Mouse (Mus musculus): Measurements from ENCODE around the gene Ugt1a10.

Ugt1a10 gene

DNA sequence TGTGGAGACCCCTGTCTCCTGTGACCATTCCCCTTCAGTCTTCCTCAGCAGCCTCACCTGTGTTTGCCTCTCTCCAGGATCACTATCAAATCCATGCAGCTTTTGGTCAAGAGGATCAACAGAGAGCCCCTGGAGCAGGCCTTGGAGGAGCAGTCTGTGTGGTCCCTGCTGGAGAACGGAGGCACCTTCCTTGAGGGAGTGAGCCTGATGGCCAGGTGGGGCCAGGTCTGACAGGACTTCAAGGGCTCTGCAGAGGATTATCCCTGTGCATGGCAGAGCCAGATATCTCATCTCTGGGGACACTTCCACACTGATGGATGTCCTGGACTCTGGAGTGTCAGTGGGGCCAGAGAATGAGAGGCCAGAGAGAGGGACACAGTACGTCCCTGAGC lies 200.3 kb downstream of the Ugt1a10 start:
- no peak for DNase-seq

DNA sequence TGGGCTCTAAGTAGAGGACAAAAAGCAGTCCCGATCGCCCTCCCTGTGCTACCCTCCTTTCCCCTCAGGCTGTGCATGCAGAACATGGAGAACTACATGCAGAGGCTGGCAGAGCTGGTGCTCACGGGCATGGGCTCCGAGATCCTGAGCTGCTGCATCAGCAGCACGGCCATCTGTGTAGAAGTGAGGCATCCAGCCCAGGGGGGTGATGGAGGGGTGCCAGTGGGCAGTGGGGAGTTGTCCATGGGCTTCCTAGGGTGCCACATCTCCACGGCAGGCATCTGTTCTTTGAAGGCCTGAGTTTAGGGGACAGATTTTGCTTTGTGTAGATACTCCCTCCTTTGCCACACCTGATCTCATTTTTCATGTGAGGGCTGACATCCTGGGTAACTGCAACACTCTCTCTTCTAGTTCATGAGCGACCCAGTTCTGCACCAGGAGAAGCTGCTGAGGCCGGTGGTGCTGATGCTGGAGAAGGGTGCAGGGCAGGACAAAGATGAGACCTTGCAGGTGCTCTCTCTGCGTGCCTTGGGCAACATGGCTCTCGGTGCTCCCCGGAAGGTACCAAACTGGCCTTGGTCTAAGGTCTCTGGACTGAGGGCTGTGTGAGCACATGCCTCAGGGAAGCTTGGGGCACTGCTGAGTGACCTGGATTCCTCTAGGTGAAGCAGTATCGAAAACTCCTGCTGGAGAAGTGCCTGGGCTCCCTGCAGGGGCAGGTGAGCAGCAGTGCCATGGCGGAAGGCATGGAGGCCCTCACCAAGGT lies 201.0 kb downstream of the Ugt1a10 start:
- DNase-seq: no peak

DNA sequence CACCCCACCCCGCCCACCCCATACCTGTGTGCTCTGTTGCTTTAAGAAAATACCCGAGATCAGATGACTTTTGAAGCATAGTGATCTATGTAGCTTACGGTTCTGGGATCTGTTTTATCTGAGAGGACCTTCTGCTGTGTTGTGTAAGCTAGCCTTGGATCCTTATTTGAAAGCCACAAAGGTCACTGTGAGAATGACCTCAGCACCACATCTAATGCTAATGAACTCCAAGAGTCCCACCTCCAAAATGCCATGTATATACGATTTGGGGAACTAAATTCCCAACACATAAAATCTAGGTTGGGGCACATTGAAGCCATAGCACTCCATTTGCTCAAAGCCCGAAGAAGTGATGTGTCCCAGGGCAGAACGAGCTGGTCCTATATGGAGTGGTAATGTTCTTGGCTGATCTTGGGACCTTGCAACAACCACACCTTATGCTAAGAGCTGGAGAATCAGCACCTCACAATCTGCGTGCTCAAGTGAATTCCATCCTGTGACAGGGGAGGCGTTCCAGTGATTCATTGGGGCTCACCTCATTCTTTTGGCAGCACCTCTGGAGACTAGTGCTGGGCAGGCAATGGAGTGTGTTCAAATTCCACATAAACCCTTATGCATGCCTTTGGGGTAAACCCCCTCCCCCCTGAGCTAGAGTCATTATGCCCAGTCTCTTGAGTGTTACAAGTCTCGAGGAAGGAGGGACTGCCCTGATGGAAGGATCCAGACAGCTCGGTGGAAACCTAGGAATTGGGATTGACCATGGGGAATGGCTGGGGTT lies 201.9 kb downstream of the Ugt1a10 start:
- DNase-seq: no peak

DNA sequence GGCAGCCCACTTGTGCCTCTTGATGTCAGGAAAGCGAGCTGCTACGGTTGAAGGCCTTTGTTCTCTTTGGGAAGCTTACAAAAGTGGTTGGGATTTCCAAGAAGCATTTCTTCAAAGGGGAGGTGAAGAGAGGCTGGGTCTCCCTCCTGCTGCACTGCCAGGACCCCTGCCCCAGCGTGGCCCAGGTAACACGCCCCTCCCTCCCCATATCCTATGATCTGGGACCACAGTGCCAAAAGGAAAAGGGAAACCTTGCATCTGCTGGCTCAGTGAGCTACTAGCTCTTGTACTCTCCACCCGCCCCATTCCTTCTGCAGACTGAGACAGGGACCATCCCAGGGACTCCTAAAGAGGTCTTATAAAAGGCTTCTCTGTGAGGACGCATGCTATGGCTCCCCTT lies 202.5 kb downstream of the Ugt1a10 start:
- DNase-seq: no peak

DNA sequence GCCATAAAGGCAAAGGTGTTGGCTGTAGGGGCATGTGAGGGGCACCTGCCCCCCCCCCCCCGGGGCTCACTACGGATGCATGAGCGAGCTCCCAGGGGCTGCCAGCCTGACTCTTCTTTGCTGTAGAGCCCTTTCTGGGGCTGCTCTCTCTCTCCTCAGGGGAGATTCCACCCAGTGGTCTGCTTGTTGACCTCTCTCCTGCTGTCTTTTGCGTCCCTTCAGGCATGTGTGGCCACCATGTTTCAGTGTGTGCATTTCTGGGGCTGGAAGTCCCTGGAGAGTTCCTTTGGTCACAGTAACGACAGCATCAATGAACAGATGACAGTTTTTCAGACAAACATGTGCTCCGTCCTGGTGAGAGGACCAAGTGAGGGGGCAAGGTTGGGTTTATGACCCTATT lies 203.2 kb downstream of the Ugt1a10 start:
- peak in 1 of 2 experiments; percentile 36 for DNase-seq

DNA sequence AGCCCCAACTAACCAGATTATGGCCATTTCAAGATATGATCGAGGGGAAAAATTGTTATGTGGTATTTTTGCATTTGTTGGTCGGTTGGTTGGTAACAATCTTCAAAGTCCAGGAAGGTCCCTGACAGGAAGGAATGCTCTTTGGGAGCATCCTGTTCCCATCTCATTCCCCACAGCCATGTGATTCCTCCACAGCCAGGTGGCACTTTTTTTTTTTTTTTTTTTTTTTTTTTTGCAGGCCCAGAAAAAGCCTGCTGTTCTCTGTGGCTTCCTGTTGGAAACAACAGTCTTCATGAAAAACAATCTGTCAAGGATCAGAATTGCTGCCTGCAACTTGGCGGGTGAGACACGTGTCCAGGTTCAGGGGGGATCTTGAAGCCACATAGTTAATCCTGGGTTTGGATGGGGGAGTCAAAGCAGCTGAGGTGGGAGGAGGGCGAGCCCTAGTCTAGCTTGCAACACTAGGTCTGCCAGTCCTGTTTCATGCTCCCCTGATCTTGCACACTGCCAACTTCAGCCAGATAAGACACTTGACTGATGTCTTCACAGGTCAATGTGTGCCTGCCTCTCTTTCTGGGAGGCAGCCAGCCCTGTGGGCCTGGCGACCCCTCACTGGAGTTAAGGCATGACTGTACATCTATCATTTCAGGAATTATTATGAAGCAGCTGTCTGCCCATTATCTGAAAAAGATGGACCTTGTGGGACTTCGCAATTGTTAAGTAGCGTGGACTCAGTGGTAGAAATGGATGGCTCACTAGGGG lies 203.9 kb downstream of the Ugt1a10 start:
- peak in 1 of 2 experiments; percentile 67 for DNase-seq

DNA sequence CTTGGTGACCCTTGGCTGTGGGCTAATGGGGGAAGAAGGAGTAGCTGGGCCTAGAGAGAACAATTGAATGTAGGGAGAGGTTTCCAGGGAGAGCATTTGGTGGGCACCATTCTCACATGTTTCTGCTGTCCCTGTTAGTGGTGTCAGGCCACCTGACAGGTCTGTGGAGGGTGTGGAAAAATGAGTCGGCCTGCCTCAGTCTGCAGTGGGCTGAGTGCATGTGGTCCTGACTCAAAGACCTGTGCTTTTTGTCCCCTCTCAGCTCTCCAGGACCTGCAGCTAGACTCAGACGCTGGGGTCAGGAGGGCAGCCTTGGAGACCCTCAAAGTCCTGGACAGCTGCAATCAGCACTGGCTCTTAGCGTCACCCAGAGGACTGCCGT lies 204.4 kb downstream of the Ugt1a10 start:
- DNase-seq: peak in 1 of 2 experiments; percentile 53

DNA sequence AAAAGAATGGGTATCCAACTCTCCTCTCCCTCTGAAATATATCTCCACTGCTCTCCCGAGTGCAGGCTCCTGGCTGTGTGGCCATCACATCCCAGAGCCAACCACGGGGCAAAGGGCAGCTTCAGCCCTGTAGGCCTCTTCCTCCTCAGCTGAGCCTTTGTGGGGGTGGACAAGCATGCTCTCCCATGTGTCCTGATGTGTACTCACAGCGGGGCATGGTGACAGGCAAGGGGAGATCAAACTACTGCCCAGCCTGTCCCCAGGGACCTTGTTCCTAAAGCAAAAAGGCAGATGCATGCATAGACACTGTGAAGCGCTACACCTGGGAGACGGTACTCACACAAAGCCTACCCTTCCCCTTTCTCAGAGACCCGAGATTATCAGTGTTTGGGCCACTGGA lies 204.9 kb downstream of the Ugt1a10 start:
- DNase-seq: peak in 1 of 2 experiments; percentile 72

DNA sequence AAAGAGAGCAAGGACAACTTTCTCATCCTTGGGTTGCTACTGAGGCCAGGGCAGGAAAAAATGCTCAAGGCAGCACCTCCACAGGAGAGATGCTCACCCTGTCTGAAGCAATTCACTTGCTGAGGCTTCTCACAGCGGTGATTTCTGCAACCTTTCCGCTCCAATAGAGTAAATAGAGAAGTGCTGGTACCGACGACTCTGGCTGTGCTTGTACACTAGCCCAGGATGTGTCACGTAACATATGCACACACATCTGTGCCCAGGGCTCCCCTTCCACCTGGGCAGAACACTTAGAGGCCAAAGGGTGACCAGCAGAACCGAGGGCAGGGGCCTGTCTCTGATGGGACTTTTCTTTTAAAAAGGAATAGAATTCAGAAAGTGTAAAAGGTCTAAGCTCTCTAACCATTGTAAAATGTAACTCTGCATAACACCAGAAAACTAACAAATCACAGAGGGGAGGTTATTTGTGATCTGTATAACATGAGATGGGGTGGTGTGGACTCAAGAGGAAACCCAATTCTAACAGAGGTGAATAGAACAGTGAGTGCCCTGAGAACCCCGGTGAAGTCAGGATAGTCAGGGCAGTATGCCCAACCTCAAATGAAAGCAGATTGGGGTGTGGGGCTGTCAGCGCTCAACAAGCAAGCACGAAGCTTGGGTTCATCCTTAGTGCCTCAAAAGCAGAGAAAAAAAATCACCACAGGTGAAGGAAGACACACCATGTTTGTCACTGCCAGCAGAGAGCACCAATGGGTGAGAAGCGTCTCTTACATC lies 205.6 kb downstream of the Ugt1a10 start:
- DNase-seq: peak in 1 of 2 experiments; percentile 30

DNA sequence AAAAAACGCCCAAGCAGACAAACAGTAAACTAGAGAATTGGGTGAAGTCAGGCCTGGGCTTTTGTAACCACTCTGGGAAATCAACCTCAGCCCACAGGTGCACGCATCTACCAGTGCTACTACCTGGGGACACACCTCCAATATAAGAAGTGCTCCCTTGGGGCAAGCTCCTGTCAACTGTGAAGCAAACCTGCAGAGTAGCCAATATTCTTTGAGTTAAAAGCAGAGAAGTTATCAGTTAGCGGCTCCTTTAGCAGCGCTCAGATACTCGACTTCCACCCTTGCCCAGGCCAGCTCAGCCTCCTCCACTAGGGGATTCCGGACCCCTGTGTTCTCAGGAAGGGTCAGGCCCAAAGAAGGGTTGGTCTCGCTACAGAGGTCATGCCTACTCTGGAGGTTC lies 206.5 kb downstream of the Ugt1a10 start:
- peak in 1 of 2 experiments; percentile 37 for DNase-seq

DNA sequence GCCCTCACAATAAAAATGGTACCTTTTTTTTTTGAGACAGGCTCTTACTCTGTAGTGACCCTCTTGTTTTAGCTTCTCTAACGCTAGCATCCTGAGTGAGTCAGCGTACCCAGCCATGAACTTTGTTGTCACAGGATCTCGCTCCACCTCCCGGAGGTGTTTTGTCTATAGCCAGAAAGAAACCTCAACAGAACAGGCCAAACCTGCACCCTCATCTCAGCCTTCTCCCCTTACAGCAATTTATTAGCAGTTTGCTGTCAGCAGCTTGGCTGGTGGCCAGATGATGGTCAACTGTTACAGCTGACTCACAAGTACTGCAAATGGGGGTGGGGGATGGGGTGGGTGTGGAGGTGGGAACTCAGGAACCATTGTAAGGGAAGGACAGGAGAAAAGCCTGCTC lies 207.1 kb downstream of the Ugt1a10 start:
- peak in 1 of 2 experiments; percentile 60 for DNase-seq

DNA sequence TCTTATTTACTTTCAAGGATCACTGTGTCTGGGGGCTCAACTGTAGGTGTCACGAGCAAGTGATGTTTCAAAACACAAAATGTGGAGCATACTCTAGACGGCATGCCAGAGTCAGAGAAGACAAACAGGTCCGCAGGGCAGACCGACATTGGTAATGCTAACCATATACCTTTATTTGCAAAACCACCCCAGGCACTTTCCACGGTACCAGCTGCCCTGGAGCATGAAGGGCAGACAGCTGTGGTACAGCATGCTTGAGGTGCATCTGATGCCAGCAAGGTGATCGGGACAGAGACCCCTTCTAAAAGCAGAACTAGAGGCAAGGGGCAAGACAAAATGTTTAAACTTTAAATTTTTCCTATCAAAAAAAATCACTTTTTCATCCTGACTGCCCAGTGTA lies 207.8 kb downstream of the Ugt1a10 start:
- peak in 1 of 2 experiments; percentile 32 for DNase-seq

DNA sequence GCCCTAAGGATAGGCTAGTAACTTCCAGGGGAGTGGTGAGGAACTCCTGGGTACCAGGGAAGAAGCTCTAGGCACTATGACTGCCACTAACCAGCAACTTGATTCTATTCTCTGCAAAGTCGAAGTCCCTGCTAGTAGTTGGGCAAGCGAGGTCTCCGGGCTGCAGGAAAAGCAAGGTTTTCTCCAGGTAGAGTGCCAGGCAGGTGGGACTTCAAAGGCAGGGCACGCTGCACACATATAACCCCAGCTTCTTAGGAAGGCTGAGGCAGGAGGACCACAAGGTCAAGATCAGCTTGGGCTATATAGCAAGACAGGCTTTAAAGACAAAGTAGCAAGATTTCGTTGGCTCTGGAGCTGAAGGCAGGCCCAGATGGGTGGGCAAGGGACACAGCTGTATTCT lies 208.6 kb downstream of the Ugt1a10 start:
- peak in 1 of 2 experiments; percentile 39 for DNase-seq

DNA sequence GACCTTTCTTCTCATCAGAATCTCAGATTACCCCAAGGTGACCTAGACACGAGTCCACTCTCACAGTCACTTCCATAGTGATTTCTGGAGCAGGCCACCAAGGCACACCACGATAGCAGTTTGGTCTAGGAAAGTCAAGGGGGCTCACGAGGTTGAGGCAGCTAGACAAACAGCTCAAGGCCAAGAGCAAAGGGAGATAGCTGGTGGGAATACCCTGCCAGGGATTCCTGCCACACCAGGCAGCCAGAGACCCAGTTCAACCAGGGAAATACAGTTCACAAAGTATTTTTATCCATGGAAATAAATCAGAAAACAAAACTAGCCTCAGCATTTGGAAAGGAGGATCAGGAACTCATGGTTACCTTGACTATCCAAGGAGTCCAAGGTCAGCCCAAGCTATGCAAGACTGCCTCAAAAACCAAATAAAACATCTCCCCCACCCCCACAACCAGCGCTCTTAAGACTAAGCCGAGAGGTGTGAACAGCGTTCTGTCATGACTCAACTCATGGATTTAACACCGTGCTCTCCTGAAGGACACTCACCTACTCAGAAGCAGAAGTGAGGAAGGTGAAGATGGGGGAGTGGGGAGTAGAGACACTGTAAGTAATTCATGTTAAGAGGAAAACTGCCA lies 209.2 kb downstream of the Ugt1a10 start:
- peak in 1 of 2 experiments; percentile 25 for DNase-seq

DNA sequence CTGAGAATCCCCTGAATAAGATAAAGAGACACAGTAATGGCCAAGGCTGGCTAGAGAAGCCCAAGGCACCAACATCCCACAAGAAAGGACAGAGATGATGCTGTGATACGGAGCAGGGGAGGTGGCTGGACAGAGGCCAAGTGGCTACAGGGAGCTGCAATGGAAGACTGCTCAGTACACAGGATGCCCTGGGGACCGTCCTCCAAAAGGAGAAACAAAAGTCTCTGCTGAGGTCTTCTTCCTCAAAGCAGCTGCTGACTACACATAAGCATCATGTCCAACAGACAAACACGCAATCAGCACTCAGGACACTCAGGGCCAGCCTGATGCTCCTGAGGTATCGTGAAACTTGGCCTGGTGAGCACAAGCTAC lies 209.7 kb downstream of the Ugt1a10 start:
- DNase-seq: peak in 1 of 2 experiments; percentile 49

DNA sequence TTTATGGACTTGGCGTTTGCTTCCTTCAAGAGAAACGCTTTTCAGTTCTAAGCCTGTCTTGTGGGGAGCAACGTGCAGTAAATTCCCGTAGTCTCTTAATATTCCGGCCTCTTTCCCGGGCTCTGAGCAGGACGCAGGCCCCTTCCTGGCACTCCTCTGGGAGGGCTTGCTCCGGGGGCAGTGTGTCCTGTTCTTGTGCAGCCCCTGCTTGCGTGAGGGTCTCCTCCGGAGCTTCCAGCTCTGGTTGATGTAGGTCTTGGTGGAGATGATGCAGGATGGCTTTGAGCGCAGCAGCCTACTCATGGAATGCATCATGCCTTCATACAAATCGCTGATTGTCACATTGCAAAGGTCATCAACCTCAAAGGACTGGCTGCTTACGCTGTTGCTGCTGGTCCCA lies 210.9 kb downstream of the Ugt1a10 start:
- peak in 1 of 2 experiments; percentile 31 for DNase-seq

DNA sequence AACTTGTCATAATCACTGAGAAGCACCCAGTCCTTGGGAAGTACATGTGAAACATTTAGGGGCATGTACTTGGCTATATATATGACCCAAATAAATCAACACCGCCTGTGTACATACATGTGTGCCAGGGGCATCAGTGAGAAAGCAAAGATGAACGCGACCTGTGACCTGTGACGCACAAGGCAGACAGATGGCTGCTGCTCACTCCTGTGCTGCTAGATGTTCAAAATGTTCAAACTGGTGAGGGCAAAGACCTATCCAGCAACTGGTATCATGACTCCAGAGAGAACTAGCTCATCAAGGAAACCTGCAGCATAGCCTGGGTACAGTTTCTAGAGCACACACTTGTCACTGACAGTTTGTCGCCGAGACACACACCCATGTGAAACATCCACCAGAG lies 212.3 kb downstream of the Ugt1a10 start:
- peak in 1 of 2 experiments; percentile 48 for DNase-seq

DNA sequence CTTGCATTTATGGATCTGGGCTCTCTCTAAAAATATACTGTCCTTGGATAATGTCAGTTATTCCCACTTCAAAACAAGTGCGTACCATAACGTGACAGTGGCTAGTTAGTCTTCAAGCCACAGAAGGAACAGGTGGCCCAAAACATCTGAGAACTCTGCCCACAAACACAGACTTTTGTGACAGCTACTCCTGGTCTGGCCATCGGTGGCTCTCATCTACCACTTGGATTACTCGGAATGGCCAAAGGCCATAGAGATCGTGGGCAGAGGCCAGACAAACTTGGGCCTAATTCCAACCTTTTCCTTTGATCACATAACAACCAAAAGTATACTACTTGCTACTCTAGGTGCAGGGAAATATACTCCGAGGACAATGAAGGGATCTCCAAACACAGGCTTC lies 212.9 kb downstream of the Ugt1a10 start:
- peak in 1 of 2 experiments; percentile 28 for DNase-seq

Data from lung, postnatal 4 days (tissue).